Mouse (Mus musculus) NIH3T3 (cell line): Measurements from ENCODE around the gene Olfr866.

ENCODE experiments used
- DNase-seq: peaks from one replicate; pipeline ENCODE4 v3.0.0-alpha.2; 2012; ENCODE audit warnings: low read depth

The Olfr866 gene

DNA sequence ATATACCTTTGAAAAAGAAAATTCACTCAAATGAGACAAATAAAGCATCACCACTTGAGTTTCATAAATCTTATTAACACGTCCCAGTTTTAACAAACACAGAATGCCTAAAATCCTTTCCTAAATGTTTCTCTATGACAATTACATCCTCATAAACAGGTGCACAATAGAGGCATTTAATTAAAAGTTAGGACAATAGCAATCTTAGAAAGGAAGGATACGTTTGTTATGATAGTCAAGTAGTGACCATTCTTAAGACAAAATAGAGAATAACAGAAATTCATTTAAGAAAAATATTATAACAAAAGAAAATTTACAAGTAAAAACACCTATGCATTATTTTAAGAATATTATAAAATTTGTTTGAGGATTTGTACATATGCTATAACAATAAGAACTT lies at the start of gene Olfr866:
Olfr866 (minus strand) TSS at position 101 of the 400 bp plus-strand sequence.
- no peak for DNase-seq

DNA sequence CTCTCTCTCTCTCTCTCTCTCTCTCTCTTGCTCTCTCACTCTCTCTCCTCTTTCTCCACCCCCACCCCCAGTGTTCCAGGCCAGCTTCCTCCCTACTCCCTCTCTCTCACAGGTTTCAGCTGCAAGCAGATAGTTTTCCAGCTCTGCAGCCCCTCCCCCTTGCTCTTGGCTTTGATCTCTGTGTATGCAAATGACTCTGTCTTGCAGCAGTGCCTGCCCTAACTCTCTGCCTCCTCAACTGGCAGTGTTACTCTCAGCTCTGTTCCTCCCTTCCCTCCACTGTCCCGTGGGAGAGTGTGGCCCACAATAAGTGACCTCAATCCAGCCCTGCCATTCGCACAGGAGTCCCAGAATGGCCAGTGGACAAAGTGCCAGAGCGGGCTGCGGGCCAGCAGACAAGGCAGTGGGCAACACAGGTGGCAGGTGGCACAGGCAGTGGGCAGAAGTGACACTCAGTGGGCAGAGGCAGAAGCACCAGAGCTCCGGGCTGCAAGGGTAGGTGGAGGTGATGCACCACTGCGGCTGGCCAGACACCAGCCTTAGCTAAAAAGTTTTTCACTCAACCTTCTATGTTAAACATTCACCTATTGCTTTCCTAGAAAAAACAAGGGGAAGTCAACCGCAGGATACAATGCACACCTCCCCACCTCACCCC lies 45.8 kb upstream of the Olfr866 start:
- no peak for DNase-seq

DNA sequence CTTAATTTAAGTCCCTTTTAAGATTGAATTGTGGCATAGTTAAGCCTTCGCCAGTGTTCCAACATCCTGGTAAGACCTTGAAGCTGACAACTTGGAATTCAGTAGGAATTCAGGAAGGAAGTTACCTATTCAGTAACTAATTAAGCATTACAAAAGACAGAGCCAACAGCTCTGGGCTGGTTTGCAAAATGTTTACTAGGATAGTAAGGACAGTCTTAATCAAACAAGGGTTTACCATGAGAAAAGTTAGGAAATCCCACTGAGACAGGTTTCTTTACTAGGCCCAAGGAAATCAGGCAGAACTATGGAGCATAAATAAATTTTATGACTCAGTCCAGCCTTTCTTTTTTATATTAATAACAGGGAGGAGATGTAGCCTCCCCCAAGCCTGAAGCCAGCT lies 43.5 kb upstream of the Olfr866 start:
- no peak for DNase-seq

DNA sequence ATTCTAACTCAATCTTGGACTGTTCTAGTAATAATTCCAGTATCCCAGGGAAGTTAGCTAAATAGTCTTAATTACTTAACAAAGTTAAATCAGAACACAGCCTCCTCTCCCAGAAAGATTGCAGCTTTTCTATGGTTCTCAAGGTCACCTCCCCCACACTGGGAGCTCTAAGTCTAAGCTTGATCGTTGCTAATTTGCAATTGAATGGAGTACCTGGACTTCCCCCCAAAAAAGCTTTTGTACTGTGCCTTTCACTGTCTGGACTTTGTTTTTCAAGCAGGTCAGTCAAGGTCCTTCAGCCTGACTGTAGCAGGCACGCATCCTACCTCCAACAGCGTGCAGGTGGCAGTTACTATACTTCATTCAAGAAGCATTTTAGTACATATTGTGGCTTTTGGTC lies 42.4 kb upstream of the Olfr866 start:
- DNase-seq = no peak

DNA sequence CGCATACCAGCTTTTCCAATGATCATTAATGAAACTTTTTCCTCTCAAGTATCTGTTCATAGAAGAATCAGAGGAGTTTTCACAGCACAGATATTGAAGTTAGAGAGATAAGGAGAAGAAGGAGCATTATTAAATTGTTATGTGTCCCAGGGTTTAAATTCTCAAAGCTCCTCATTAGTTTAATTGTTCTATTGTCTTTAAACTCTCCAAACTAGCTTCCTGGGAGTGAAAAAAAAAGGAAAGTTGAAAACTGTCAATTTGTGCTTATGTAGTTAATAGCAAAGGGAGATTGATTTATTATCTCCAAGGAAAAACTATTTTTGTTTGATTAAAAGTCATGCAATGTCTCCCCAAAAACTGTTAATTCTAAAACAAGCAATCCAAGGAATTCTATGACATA lies 29.6 kb upstream of the Olfr866 start, which contains the start of gene Olfr867:
Olfr867 (minus strand) TSS at position 101 of the 400 bp plus-strand sequence.
- DNase-seq = no peak

DNA sequence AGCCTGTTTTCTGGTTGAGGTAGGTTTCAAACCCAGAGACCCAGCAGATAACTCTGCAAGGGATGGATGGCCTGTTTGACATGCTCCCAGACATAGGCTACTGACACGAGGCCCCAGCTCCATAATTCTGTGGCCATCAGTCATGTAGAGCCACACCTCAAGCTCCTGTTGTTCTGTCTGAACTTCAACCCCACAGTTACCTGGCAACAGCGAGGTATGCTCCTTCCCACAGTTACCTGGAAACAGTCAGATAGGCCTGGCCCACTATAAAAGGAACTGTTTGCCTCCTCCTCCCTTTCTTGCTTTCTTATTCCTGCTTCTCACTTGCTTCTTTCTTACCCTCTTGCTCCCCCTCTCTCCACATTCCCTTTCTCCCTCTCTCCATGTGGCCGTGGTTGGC lies 20.1 kb upstream of the Olfr866 start:
- no peak for DNase-seq
